Mouse (Mus musculus) CH12.LX (cell line): ENCODE results near the gene Ano1. TPM values are rescaled to one million over a fixed set of nuclear protein-coding genes. Genes with fewer than 3 reads are reported as not detected.
A peak's percentile ranks its signal among the peaks of the same experiment; 100 is the strongest.

Source experiments
- DNase-seq: peaks from one replicate; pipeline ENCODE4 v3.0.0-alpha.2; 2013; ENCODE audit errors: extremely low read depth
- H3K27ac ChIP-seq: 2 replicates; pipeline ENCODE4 v1.5.1; 2012; ENCODE audit warnings: low read depth, mild to moderate bottlenecking, control low read depth, moderate library complexity; ENCODE audit not compliant: insufficient read depth
- H3K27me3 ChIP-seq: replicated peaks from 2 replicates; pipeline ENCODE3; 2012; ENCODE audit warnings: inconsistent platforms
- H3K36me3 ChIP-seq, 2 experiments: replicated peaks in 1 of 2; 2 replicates each; pipeline versions ENCODE3 to v1.6.1; 2012; ENCODE audit warnings: inconsistent platforms in 1 of 2, low read length in 1 of 2, mild to moderate bottlenecking in 1 of 2, mixed read lengths in 1 of 2, moderate library complexity in 1 of 2; ENCODE audit not compliant: control insufficient read depth in 1 of 2, insufficient read depth in 1 of 2
- H3K4me1 ChIP-seq, 2 experiments: 2 replicates each; pipeline ENCODE4 v1.6.1; 2012; ENCODE audit warnings: inconsistent platforms in 1 of 2, moderate library complexity in 1 of 2; ENCODE audit not compliant: insufficient read depth in 2 of 2, control insufficient read depth in 1 of 2
- H3K4me2 ChIP-seq: 2 replicates; pipeline ENCODE4 v1.6.1; 2012; ENCODE audit warnings: low read depth, mild to moderate bottlenecking, control low read depth; ENCODE audit not compliant: poor library complexity, insufficient read depth, severe bottlenecking
- H3K4me3 ChIP-seq, 3 experiments: fragments of 150-350 bp in 1 of 3; sonication (generic) in 1 of 3; replicated peaks in 1 of 3; 2 replicates each; pipeline versions ENCODE3 to v1.5.1; 2011 to 2012; ENCODE audit warnings: low read depth in 2 of 3, low read length in 2 of 3, mild to moderate bottlenecking in 2 of 3, moderate library complexity in 2 of 3, control low read depth in 1 of 3, improper control_type of control experiment in 1 of 3, inconsistent platforms in 1 of 3, mixed read lengths in 1 of 3; ENCODE audit not compliant: poor library complexity in 1 of 3
- H3K79me2 ChIP-seq: replicated peaks from 2 replicates; pipeline ENCODE4 v1.6.1; 2012; ENCODE audit warnings: mild to moderate bottlenecking, moderate library complexity; ENCODE audit not compliant: control insufficient read depth, poor library complexity, insufficient read depth, severe bottlenecking; ENCODE audit errors: extremely low read depth
- H3K9ac ChIP-seq: 2 replicates; pipeline ENCODE4 v1.6.1; 2012; ENCODE audit warnings: low read depth, mild to moderate bottlenecking, control low read depth, moderate library complexity; ENCODE audit not compliant: insufficient read depth
- H3K9me3 ChIP-seq: replicated peaks from 2 replicates; pipeline ENCODE3; 2012; ENCODE audit warnings: low read length, inconsistent platforms, mixed read lengths
- CHD1 ChIP-seq: IDR thresholded peaks from 2 replicates; pipeline ENCODE4 v1.6.1; 2012; ENCODE audit warnings: low read depth, low read length, improper control_type of control experiment, inconsistent platforms
- CTCF ChIP-seq, 2 experiments: IDR thresholded peaks in 1 of 2; conservative IDR thresholded peaks in 1 of 2; 2 replicates each; pipeline ENCODE4 v1.5.1; 2011 to 2012; ENCODE audit warnings: low read depth in 2 of 2, low read length in 2 of 2, improper control_type of control experiment in 1 of 2, inconsistent platforms in 1 of 2, mild to moderate bottlenecking in 1 of 2, moderate library complexity in 1 of 2
- E2F4 ChIP-seq: IDR thresholded peaks from 2 replicates; pipeline ENCODE4 v1.6.1; 2011; ENCODE audit warnings: low read depth, low read length, improper control_type of control experiment; ENCODE audit not compliant: insufficient replicate concordance
- GABPA ChIP-seq: IDR thresholded peaks from 2 replicates; pipeline ENCODE4 v1.6.1; 2012; ENCODE audit warnings: low read depth, low read length, improper control_type of control experiment, inconsistent platforms; ENCODE audit not compliant: insufficient replicate concordance
- HCFC1 ChIP-seq: IDR thresholded peaks from 2 replicates; pipeline ENCODE4 v1.6.1; 2012; ENCODE audit warnings: low read depth, mild to moderate bottlenecking, inconsistent platforms, low read length, improper control_type of control experiment
- JUN ChIP-seq: IDR thresholded peaks from 2 replicates; pipeline ENCODE4 v1.6.1; 2011; ENCODE audit warnings: low read depth, mild to moderate bottlenecking, low read length, improper control_type of control experiment, moderate library complexity; ENCODE audit not compliant: insufficient read depth
- KAT2A ChIP-seq: IDR thresholded peaks from 2 replicates; pipeline ENCODE4 v1.6.1; 2012; ENCODE audit warnings: low read length, improper control_type of control experiment, inconsistent platforms; ENCODE audit not compliant: insufficient replicate concordance
- MAFK ChIP-seq: IDR thresholded peaks from 2 replicates; pipeline ENCODE4 v1.6.1; 2011; ENCODE audit warnings: low read length, improper control_type of control experiment; ENCODE audit not compliant: insufficient replicate concordance
- MAX ChIP-seq: IDR thresholded peaks from 2 replicates; pipeline ENCODE4 v1.6.1; 2011; ENCODE audit warnings: low read length, improper control_type of control experiment
- MEF2A ChIP-seq: IDR thresholded peaks from 2 replicates; pipeline ENCODE4 v1.6.1; 2014; ENCODE audit warnings: low read depth, mild to moderate bottlenecking, inconsistent platforms, low read length, improper control_type of control experiment, borderline replicate concordance
- MYC ChIP-seq: IDR thresholded peaks from 2 replicates; pipeline ENCODE4 v1.6.1; 2011; ENCODE audit warnings: low read depth, mild to moderate bottlenecking, improper control_type of control experiment, low read length
- NELFE ChIP-seq: IDR thresholded peaks from 2 replicates; pipeline ENCODE4 v1.6.1; 2011; ENCODE audit warnings: low read depth, low read length, improper control_type of control experiment
- PAX5 ChIP-seq: IDR thresholded peaks from 2 replicates; pipeline ENCODE4 v1.6.1; 2012; ENCODE audit warnings: low read length, inconsistent platforms, mixed read lengths
- RAD21 ChIP-seq: IDR thresholded peaks from 2 replicates; pipeline ENCODE4 v1.6.1; 2011; ENCODE audit warnings: low read depth, mild to moderate bottlenecking, low read length, improper control_type of control experiment, moderate library complexity
- SIN3A ChIP-seq: IDR thresholded peaks from 2 replicates; pipeline ENCODE4 v1.6.1; 2012; ENCODE audit warnings: low read length, improper control_type of control experiment, inconsistent platforms
- SMC3 ChIP-seq: IDR thresholded peaks from 2 replicates; pipeline ENCODE4 v1.6.1; 2011; ENCODE audit warnings: low read depth, low read length, improper control_type of control experiment
- UBTF ChIP-seq: IDR thresholded peaks from 2 replicates; pipeline ENCODE4 v1.6.1; 2012; ENCODE audit warnings: low read depth, mild to moderate bottlenecking, inconsistent platforms, low read length, improper control_type of control experiment, moderate library complexity
- ZC3H11A ChIP-seq: IDR thresholded peaks from 2 replicates; pipeline ENCODE4 v1.6.1; 2012; ENCODE audit warnings: low read depth, mild to moderate bottlenecking, inconsistent platforms, low read length, improper control_type of control experiment
- ZKSCAN1 ChIP-seq: IDR thresholded peaks from 2 replicates; pipeline ENCODE4 v1.6.1; 2012; ENCODE audit warnings: low read depth, inconsistent platforms, low read length, improper control_type of control experiment, borderline replicate concordance
- dilution Hi-C: fragments of 300-500 bp; cut with MboI; formaldehyde crosslinking; loops from 2 replicates; pipeline ENCODE4 v1.14.3; 2020; ENCODE audit warnings: low sequenced_read_pairs; ENCODE audit not compliant: extremely low pct_unique_long_range_greater_than_20kb, extremely low pct_ligation_motif_present
- in situ Hi-C: fragments of 300-500 bp; cut with MboI; formaldehyde crosslinking; loops from 3 replicates; pipeline ENCODE4 v1.14.3; 2019; ENCODE audit warnings: low sequenced_read_pairs, low pct_ligation_motif_present, low pct_unique_long_range_greater_than_20kb, mixed read lengths
- polyA plus RNA-seq: library from polyadenylated mRNA; unstranded; fragments of >175 nt; gene quantifications from 2 replicates; pipeline ENCODE4 v1.2.1, GENCODE M21; 2012; ENCODE audit warnings: low read depth; ENCODE audit not compliant: insufficient read length
- total RNA-seq, 2 experiments: library from RNA; depleted of rRNA; stranded (reverse); fragments of 300-350 nt in 1 of 2; fragments of >200 nt in 1 of 2; gene quantifications; 2 replicates each; pipeline ENCODE4 v1.2.3; 2012 to 2014

Gene Ano1
- total and polyA plus RNA-seq, 3 experiments: not detected

GRCm38 (mm10) chr7:144675632-144676031, 76.1 kb downstream of the Ano1 start:
- no peak overlapping the region for H3K4me3 ChIP-seq
- no peaks in the 10 kb centered on the region for H3K9me3 ChIP-seq
- H3K27me3 ChIP-seq: peaks cover 81% of the 10 kb centered on the region
- DNase-seq: no peak
- H3K79me2 ChIP-seq: no peaks in the 10 kb centered on the region
- H3K9ac ChIP-seq: no peak overlapping the region
- TF ChIP-seq PAX5 (no peak), SIN3A (no peak), HCFC1 (no peak), ZC3H11A (no peak), SMC3 (no peak), GABPA (no peak), MAFK (no peak), MYC (no peak), MAX (no peak), UBTF (no peak), NELFE (no peak), ZKSCAN1 (no peak), E2F4 (no peak), MEF2A (no peak), JUN (no peak)
- H3K27ac ChIP-seq: no peak overlapping the region
- H3K4me2 ChIP-seq: no peak overlapping the region
- no peaks in the 10 kb centered on the region for H3K36me3 ChIP-seq
- dilution Hi-C loops: no loop called here
- in situ Hi-C loops: no loop called here
- 0 out of 4 replicates have a peak, but pooled peaks cover 0 to 3% of the 10 kb centered on the region in 2 experiments for H3K4me1 ChIP-seq

GRCm38 (mm10) chr7:144669895-144670294, 81.9 kb downstream of the Ano1 start:
- dilution Hi-C loops: no loop called here
- DNase-seq: no peak
- H3K27me3 ChIP-seq: peaks cover 88% of the 10 kb centered on the region
- no peak overlapping the region for H3K9ac ChIP-seq
- TF ChIP-seq KAT2A (no peak), CTCF (conservative IDR thresholded peaks at IDR 0.05 in 1 of 2, IDR thresholded peaks at IDR 0.05 in 1 of 2; ENCODE audit: low read depth in 2 of 2, low read length in 2 of 2) (peak in 1 of 2 experiments; percentile 34; a peak in 2 of 4 replicates), CHD1 (no peak), RAD21 (peak; percentile 9)
- H3K4me1 ChIP-seq: no peaks in the 10 kb centered on the region
- H3K36me3 ChIP-seq: no peaks in the 10 kb centered on the region
- no peak overlapping the region for H3K4me3 ChIP-seq
- in situ Hi-C loops: no loop called here
- H3K4me2 ChIP-seq: no peak overlapping the region
- H3K79me2 ChIP-seq: no peaks in the 10 kb centered on the region
- H3K9me3 ChIP-seq: peaks cover 5% of the 10 kb centered on the region
- H3K27ac ChIP-seq: no peak overlapping the region
